Mouse (Mus musculus) c-Kit-positive CD71-positive TER-119-negative erythroid progenitor cells, embryonic 14.5 days (primary cell): Measurements from ENCODE around the gene Gm20425.

Source experiments
- DNase-seq: peaks from one replicate; pipeline ENCODE4 v3.0.0-alpha.2; 2013; ENCODE audit warnings: low read depth

The Gm20425 gene

GRCm38 (mm10) chr9:103154568-103154967 lies 75.5 kb downstream of the Gm20425 start:
- no peak for DNase-seq

- DNase-seq: no peak
These were observed 76.8 kb downstream of the Gm20425 start for GRCm38 (mm10) chr9:103153286-103153685.

GRCm38 (mm10) chr9:103149074-103149799 lies 80.9 kb downstream of the Gm20425 start:
- DNase-seq: no peak

- no peak for DNase-seq
These were observed 83.0 kb downstream of the Gm20425 start for GRCm38 (mm10) chr9:103147103-103147502.

GRCm38 (mm10) chr9:103146703-103147102 lies 83.4 kb downstream of the Gm20425 start:
- DNase-seq: no peak

GRCm38 (mm10) chr9:103146257-103146656 lies 83.8 kb downstream of the Gm20425 start:
- no peak for DNase-seq

GRCm38 (mm10) chr9:103145351-103145750 lies 84.8 kb downstream of the Gm20425 start:
- no peak for DNase-seq

- DNase-seq: no peak
These were observed 86.2 kb downstream of the Gm20425 start for GRCm38 (mm10) chr9:103143881-103144280.

GRCm38 (mm10) chr9:103141266-103141665 lies 88.8 kb downstream of the Gm20425 start:
- no peak for DNase-seq

- no peak for DNase-seq
These were observed 89.7 kb downstream of the Gm20425 start for GRCm38 (mm10) chr9:103140384-103140783.
